Comparison of ENCODE assay signal across 15 mouse cellular contexts in genomic region chr8:91365804-91366203, GRCm38 (mm10). TPM values are rescaled to one million over a fixed set of nuclear protein-coding genes. Genes with fewer than 3 reads are reported as not detected.
A peak's percentile ranks its signal among the peaks of the same experiment; 100 is the strongest.
DNase-seq lines count a peak whose midpoint lies in the region; ATAC-seq and TF ChIP-seq lines count a peak whose summit lies in the region.
"Had no signal": no experiment of that assay in that cellular context is flagged by ENCODE, and none has a peak within 500 bp of the region (broad histone marks: within the 10 kb centered on the region; RNA-seq: fewer than 3 reads in every experiment).

No protein-coding gene starts in this region.

- TF ChIP-seq CTCF in kidney, adult 2 months (conservative IDR thresholded peaks at IDR 0.05; ENCODE audit: insufficient read depth, insufficient read length, low read depth, low read length) = no peak

- no peaks in the 10 kb centered on the region for H3K9me3 ChIP-seq in heart, embryonic 16.5 days (replicated peaks; ENCODE audit: control insufficient read depth, low read length)
- no peaks in the 10 kb centered on the region for H3K9me3 ChIP-seq in forebrain, embryonic 14.5 days (replicated peaks; ENCODE audit: control insufficient read depth, low read length)
- H3K9me3 ChIP-seq in midbrain, embryonic 14.5 days (ENCODE audit: control insufficient read depth, low read length) = no peaks in the 10 kb centered on the region
- no peaks in the 10 kb centered on the region for H3K9me3 ChIP-seq in liver, embryonic 11.5 days (ENCODE audit: control insufficient read depth, low read length)
- H3K9me3 ChIP-seq: embryonic facial prominence, embryonic 13.5 days; limb, embryonic 12.5 days had no signal

- no peaks in the 10 kb centered on the region for H3K27me3 ChIP-seq in heart, embryonic 16.5 days (ENCODE audit: control insufficient read depth, insufficient read depth, low read length)
- no peaks in the 10 kb centered on the region; the same call in 1 of the 2 replicates for H3K27me3 ChIP-seq in forebrain, embryonic 14.5 days (replicated peaks; ENCODE audit: control insufficient read depth, insufficient read depth, low read length)
- no peaks in the 10 kb centered on the region for H3K27me3 ChIP-seq in midbrain, embryonic 14.5 days (ENCODE audit: control insufficient read depth, insufficient read depth, low read length)
- no peaks in the 10 kb centered on the region for H3K27me3 ChIP-seq in liver, embryonic 11.5 days (replicated peaks; ENCODE audit: control insufficient read depth, insufficient read depth, low read length)
- no peaks in the 10 kb centered on the region for H3K27me3 ChIP-seq in kidney, adult 2 months (replicated peaks; ENCODE audit: control insufficient read depth, insufficient read depth, low read length)
- H3K27me3 ChIP-seq: embryonic facial prominence, embryonic 13.5 days had no signal

- ATAC-seq in heart, embryonic 16.5 days (replicated peaks; ENCODE audit: extremely low read depth, insufficient read depth, low FRiP score) = no peak
- peak; percentile 82 for ATAC-seq in forebrain, embryonic 14.5 days
- no peak for ATAC-seq in midbrain, embryonic 14.5 days (ENCODE audit: low FRiP score, low TSS enrichment)
- ATAC-seq in liver, embryonic 11.5 days (replicated peaks; ENCODE audit: low FRiP score) = no peak

- H3K4me1 ChIP-seq in heart, embryonic 16.5 days (ENCODE audit: control insufficient read depth, insufficient read depth, low read length) = peaks cover 38% of the 10 kb centered on the region
- H3K4me1 ChIP-seq in forebrain, embryonic 14.5 days (ENCODE audit: control insufficient read depth, insufficient read depth, low read length) = peaks cover 17% of the 10 kb centered on the region
- peaks cover 19% of the 10 kb centered on the region for H3K4me1 ChIP-seq in midbrain, embryonic 14.5 days (ENCODE audit: control insufficient read depth, insufficient read depth, low read length)
- peaks cover 2% of the 10 kb centered on the region for H3K4me1 ChIP-seq in liver, embryonic 11.5 days (replicated peaks; ENCODE audit: control insufficient read depth, insufficient read depth, low read length)
- H3K4me1 ChIP-seq in kidney, adult 2 months (ENCODE audit: control insufficient read depth, insufficient read depth, low read length) = peaks cover 4% of the 10 kb centered on the region; the same call in 1 of the 2 replicates

- no peaks in the 10 kb centered on the region for H3K36me3 ChIP-seq in heart, embryonic 16.5 days (ENCODE audit: control insufficient read depth, insufficient read depth)
- H3K36me3 ChIP-seq in forebrain, embryonic 14.5 days (ENCODE audit: control insufficient read depth, insufficient read depth, low read length) = no peaks in the 10 kb centered on the region
- no peaks in the 10 kb centered on the region for H3K36me3 ChIP-seq in midbrain, embryonic 14.5 days (ENCODE audit: control insufficient read depth, insufficient read depth, low read length)
- no peaks in the 10 kb centered on the region for H3K36me3 ChIP-seq in liver, embryonic 11.5 days (ENCODE audit: control insufficient read depth, insufficient read depth, low read length)
- H3K36me3 ChIP-seq in kidney, adult 2 months (ENCODE audit: control insufficient read depth, insufficient read depth, low read length) = no peaks in the 10 kb centered on the region
- H3K36me3 ChIP-seq: embryonic facial prominence, embryonic 13.5 days; limb, embryonic 12.5 days had no signal

- intact Hi-C loops in heart, postnatal 14 days (cut with DNase I) = no loop called here

- no peak for DNase-seq in heart, postnatal 14 days
- DNase-seq in R1 (ENCODE audit: low read depth, low spot score) = peak; percentile 89
- peak; percentile 79 for DNase-seq in forebrain, embryonic 14.5 days (ENCODE audit: low spot score)
- peak; percentile 60 for DNase-seq in midbrain, embryonic 14.5 days
- DNase-seq in urinary bladder, adult 2 months (ENCODE audit: low spot score) = no peak
- DNase-seq in liver, embryonic 11.5 days (ENCODE audit: low spot score) = no peak
- no peak for DNase-seq in kidney, adult 2 months
- DNase-seq: cerebellum, adult 2 months; gastrocnemius, postnatal 10 days; lung, embryonic 14.5 days; thymus, postnatal 36 days had no signal

- no peak overlapping the region for H3K4me3 ChIP-seq in heart, embryonic 16.5 days (ENCODE audit: low read length)
- H3K4me3 ChIP-seq in forebrain, embryonic 14.5 days (ENCODE audit: low read depth, low read length) = no peak overlapping the region
- H3K4me3 ChIP-seq in midbrain, embryonic 14.5 days (replicated peaks; ENCODE audit: low read depth, low read length) = no peak overlapping the region
- no peak overlapping the region for H3K4me3 ChIP-seq in liver, embryonic 11.5 days (ENCODE audit: low read depth, low read length)
- H3K4me3 ChIP-seq in kidney, adult 2 months (ENCODE audit: insufficient read depth, low read depth, low read length) = no peak overlapping the region
- H3K4me3 ChIP-seq: embryonic facial prominence, embryonic 13.5 days; limb, embryonic 12.5 days; myocyte had no signal

- H3K9ac ChIP-seq in heart, embryonic 16.5 days (ENCODE audit: low read length) = no peak overlapping the region
- no peak overlapping the region for H3K9ac ChIP-seq in forebrain, embryonic 14.5 days (ENCODE audit: low read length)
- H3K9ac ChIP-seq in midbrain, embryonic 14.5 days (replicated peaks; ENCODE audit: low read length) = no peak overlapping the region
- no peak overlapping the region for H3K9ac ChIP-seq in liver, embryonic 11.5 days (ENCODE audit: low read depth, low read length)
- H3K9ac ChIP-seq: embryonic facial prominence, embryonic 13.5 days; limb, embryonic 12.5 days; lung, embryonic 14.5 days had no signal

- H3K27ac ChIP-seq in heart, embryonic 16.5 days (ENCODE audit: low read length) = peak overlapping the region; percentile 11; the same call in 1 of the 2 replicates
- H3K27ac ChIP-seq in forebrain, embryonic 14.5 days (ENCODE audit: low read depth, low read length) = no peak overlapping the region
- H3K27ac ChIP-seq in midbrain, embryonic 14.5 days (replicated peaks; ENCODE audit: low read depth, low read length) = no peak overlapping the region
- H3K27ac ChIP-seq in liver, embryonic 11.5 days (ENCODE audit: low read depth, low read length) = no peak overlapping the region
- H3K27ac ChIP-seq in kidney, adult 2 months (ENCODE audit: insufficient read depth, low read depth, low read length) = no peak overlapping the region
- H3K27ac ChIP-seq: embryonic facial prominence, embryonic 13.5 days; limb, embryonic 12.5 days had no signal

- H3K4me2 ChIP-seq in heart, embryonic 16.5 days (ENCODE audit: low read depth, low read length) = no peak overlapping the region
- no peak overlapping the region for H3K4me2 ChIP-seq in forebrain, embryonic 14.5 days (ENCODE audit: low read length)
- H3K4me2 ChIP-seq in midbrain, embryonic 14.5 days (ENCODE audit: low read length) = 0 out of 2 replicates have a peak overlapping the region, but pooled peaks have one; percentile 2
- H3K4me2 ChIP-seq in liver, embryonic 11.5 days = no peak overlapping the region
- H3K4me2 ChIP-seq: embryonic facial prominence, embryonic 13.5 days; limb, embryonic 12.5 days; lung, embryonic 14.5 days had no signal

- no peak for TF ChIP-seq POLR2A in kidney, adult 2 months (IDR thresholded peaks at IDR 0.05; ENCODE audit: low read depth, low read length)

RNA-seq across cellular contexts. Expression of gene Fto, which starts 52.5 kb away (rescaled TPM):
- polyA plus RNA-seq in heart, embryonic 16.5 days (2015; fragmentation: Nextera tagmentation; extraction: Ambion mirVana) = 69.3 and 72.1 TPM in 2 replicates
- total RNA-seq in heart, postnatal 14 days (2021) = 10 to 100 TPM; 68.6 to 70.4 TPM
- polyA plus RNA-seq in forebrain, embryonic 14.5 days (2014; fragmentation: Nextera tagmentation; extraction: Ambion mirVana) = 103 and 111 TPM in 2 replicates
- 105 and 161 TPM in 2 replicates for polyA plus RNA-seq in midbrain, embryonic 14.5 days (2014; fragmentation: Nextera tagmentation; extraction: Ambion mirVana)
- polyA plus RNA-seq in urinary bladder, adult 2 months (2012; rRNA removed) = 56.0 and 63.4 TPM in 2 replicates
- polyA plus RNA-seq in liver, embryonic 11.5 days (2014; fragmentation: Nextera tagmentation; extraction: Ambion mirVana) = 56.1 and 57.7 TPM in 2 replicates
- 40.9 and 43.9 TPM in 2 replicates for polyA plus RNA-seq in kidney, adult 2 months (2012; rRNA removed)

RNA-seq across cellular contexts. Expression of gene Rpgrip1l, which starts 52.7 kb away (rescaled TPM):
- polyA plus RNA-seq in heart, embryonic 16.5 days (2015; fragmentation: Nextera tagmentation; extraction: Ambion mirVana) = 6.0 and 7.5 TPM in 2 replicates
- total RNA-seq in heart, postnatal 14 days (2021) = 1 to 10 TPM; 3.2 to 3.6 TPM
- polyA plus RNA-seq in forebrain, embryonic 14.5 days (2014; fragmentation: Nextera tagmentation; extraction: Ambion mirVana) = 14.7 and 16.1 TPM in 2 replicates
- polyA plus RNA-seq in midbrain, embryonic 14.5 days (2014; fragmentation: Nextera tagmentation; extraction: Ambion mirVana) = 13.7 and 18.8 TPM in 2 replicates
- polyA plus RNA-seq in urinary bladder, adult 2 months (2012; rRNA removed) = 4.2 and 5.3 TPM in 2 replicates
- polyA plus RNA-seq in liver, embryonic 11.5 days (2014; fragmentation: Nextera tagmentation; extraction: Ambion mirVana) = 6.5 and 6.8 TPM in 2 replicates
- polyA plus RNA-seq in kidney, adult 2 months (2012; rRNA removed) = 1.6 and 2.1 TPM in 2 replicates

Comparison
In these comparisons a context has a peak if more than half of its experiments do, and no peak if none do; other contexts are left out.
1. DNase-seq: peak in R1 (single experiment), forebrain, embryonic 14.5 days (single experiment) and midbrain, embryonic 14.5 days (single experiment); none in heart, postnatal 14 days (0 of 2), urinary bladder, adult 2 months (single experiment), liver, embryonic 11.5 days (single experiment) and kidney, adult 2 months (single experiment).